Mouse (Mus musculus): Measurements from ENCODE around the gene Tmem104.

Gene Tmem104

DNA sequence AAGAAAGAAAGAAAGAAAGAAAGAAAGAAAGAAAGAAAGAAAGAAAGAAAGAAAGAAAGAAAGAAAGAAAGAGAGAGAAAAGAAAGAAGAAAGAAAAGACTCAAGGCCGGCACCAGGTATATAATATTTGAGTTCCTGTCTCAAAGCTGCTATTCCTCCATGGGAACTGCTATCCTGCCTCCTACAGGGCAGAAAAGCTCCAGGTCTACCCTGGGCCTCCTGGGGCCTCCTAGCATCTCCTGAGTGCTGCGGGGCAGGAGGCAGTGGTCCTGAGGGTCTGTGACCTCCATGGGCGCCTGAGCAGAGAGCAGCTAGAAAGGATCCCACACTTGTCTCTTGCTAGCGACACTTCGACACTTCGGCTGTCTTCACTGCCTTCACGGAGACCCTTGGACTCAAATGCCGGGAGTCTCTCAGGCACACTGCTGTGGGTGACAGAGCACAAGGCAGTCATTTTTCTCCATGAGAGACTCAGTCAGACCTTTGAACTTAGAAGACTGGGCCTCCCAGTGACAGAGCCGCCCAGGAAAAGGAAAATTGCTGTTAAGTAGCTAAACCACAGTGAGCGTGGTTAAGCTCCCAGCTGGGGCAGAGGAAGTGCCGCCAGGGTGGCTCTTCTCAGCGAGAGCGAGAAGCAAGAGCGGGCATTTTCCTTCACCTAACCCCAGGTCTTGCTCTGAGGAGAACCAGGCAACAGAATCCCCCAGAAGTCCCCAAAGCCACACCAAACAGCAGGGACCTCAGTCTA lies 44.1 kb downstream of the Tmem104 start:
- no peak for DNase-seq (ENCODE audit: low spot score)

DNA sequence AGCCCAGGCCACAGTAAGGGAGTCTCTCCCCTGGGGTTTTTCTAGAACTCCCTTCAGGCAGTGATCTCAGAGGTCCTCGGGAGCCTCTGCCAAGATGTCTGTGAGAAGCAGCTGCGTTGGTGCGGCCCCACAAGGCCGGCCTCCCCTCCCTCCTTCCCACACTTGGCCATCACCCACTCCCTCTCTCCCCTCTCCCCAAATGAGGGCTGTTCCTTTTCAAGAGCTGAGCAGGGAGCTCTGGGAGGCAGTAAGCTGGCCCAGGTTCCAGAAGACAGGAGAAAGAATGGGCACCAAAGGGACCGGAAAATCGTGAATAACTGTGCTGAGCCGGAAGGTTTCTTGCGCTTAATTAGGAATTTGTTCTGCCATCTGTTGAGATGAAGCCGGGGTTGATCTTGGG lies 44.6 kb downstream of the Tmem104 start:
- DNase-seq (ENCODE audit: low spot score): no peak

- DNase-seq (ENCODE audit: low spot score): no peak
Observed at GRCm38 (mm10) chr11:115232889-115233288, 45.6 kb downstream of the Tmem104 start.

DNA sequence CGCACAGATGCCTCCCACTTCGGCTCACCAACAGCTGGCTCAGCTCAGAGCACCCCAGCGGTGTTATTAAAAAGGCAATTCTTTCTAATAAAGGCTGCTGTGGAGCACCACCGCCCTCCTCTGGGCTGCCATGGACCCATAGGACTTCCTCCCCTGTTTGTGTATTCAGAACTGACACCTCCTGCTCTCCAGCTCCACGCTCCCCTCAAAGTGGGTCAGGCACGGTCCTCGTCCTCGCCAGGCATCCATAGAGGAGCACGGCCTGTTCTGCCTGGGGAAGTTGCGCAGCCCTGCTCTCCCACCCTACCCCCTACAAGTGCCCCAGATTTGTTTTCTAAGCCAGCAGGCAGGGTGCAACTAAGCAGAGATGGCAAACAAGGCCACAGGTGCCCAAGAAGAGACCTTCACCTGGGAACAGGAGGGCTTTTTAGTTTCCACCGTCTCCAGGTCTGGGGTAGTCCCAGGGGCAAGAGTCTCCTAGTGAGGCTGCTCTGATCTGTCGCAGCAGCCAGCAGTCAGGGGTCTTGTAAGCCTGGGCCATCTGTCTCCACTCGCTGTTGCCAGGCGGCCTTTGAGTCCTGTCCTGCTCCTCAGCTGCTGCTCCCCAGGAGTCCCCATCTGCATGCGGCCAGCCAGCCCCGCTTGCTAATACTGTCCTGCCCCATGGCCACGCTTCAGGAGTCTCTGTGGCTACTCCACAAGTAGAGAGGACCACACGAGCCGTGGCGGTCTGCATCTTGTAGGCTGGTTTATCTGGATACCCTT lies 46.4 kb downstream of the Tmem104 start:
- DNase-seq (ENCODE audit: low spot score): no peak

DNA sequence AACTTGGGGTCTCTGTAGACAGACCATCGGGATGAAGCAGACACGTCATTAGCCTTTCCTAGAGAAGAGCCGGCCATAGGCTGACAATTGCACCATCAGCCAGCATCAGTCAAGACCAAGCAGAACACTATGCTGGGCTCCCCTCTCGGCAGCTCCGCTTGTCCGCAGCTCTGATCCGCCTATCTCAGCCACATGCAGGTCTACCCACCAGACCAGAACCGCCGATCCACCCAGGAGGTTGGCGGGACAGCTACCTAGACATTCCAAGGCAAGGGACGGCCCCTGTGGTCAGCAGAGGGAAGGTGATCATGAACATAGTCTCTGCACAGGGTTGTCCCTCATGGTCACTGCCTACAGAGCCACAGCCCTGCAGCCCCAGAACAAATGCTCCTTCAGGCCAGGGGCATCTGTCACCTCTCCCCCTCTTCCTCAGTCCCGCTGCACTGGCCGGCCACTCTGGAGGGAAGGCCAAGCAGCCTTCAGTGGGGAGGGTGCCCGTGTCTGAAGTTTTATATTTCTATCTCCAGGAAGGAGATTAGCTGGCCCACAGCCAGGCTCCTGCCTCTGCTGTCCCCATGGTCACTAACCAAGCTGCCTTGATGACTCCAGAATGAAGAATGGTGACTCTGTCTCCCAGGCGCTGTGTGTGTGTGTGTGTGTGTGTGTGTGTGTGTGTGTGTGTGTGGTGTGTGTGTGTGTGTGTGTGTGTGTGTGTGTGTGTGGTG lies 47.2 kb downstream of the Tmem104 start:
- no peak for DNase-seq (ENCODE audit: low spot score)

- DNase-seq (ENCODE audit: low spot score): no peak
Observed at GRCm38 (mm10) chr11:115236570-115236969, 49.3 kb downstream of the Tmem104 start.

DNA sequence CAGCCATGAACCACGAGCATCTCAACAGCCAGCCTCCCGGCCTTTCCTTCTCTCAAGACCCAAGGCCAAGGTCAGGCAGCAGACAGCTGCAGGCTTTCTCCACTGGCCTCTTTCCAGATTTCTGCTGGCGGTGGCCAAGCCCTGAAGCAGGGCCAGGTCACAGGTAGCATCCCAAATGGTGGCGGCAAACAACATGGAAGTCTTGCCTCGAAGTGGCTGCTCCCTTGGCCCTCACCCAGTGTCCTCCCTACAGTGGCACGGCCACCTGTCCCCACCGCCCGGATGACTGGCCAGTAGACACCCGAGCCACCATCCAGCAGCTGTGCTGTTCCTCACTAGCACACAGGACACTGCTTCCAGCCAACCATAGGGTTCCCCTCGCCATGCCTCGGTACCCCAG lies 54.1 kb downstream of the Tmem104 start:
- no peak for DNase-seq (ENCODE audit: low spot score)

GRCm38 (mm10) chr11:115242746-115243145 lies 55.5 kb downstream of the Tmem104 start:
- no peak for DNase-seq (ENCODE audit: low spot score)

DNA sequence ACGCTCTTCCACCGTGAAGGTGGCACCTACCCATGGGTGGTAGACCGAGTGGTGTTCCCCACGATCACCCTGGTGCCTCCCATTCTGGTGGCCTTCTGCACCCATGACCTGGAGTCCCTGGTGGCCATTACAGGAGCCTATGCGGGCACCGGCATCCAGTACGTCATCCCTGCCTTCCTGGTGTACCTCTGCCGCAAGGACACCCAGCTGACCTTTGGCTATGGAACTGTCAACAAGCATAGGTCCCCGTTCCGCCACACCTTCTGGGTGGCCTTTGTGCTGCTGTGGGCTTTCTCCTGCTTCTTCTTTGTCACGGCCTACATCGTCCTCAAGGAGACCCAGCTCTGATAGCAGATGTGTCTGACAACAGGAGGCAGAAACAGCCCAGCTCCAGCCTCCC lies 56.5 kb downstream of the Tmem104 start:
- DNase-seq (ENCODE audit: low spot score): no peak

DNA sequence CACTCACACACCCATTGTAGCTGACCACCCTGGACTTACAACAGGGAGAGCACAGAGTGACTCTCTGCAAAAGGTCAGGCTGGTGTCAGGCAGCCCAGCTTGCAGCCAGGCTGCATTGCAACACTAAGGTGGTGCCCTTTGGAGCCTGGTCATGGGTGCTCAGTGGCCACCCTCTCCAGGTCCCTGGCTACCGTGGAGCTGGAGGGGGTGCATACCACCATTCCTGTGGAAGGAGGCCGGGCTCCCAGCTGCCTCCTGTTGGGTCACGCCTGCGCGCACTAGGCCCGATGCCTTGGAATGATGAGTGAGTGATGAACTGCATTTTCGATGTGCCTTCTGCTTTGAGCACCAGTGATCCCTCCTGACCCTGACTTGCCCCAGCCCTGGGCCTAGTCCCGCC lies 57.6 kb downstream of the Tmem104 start:
- no peak for DNase-seq (ENCODE audit: low spot score)

DNA sequence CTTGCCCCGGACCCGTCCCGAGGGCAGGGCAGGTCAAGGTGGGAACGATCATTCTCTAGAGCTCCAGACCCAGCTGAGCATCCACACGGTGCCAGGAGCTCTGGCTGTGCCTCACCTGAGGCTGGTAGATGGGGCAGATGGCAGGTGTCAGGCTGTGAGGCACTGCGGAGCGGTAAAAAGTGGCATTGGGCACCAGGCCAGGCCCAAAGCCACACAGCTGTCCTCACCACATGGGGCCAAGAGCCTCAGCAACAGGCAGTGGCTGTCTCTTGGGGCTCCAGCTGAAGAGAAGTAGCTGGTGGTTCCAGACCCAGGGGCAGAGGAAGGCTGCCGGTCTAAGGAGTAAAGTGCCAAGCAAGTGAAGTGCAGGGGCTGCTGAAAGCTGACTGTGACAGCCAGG lies 59.1 kb downstream of the Tmem104 start:
- no peak for DNase-seq (ENCODE audit: low spot score)

DNA sequence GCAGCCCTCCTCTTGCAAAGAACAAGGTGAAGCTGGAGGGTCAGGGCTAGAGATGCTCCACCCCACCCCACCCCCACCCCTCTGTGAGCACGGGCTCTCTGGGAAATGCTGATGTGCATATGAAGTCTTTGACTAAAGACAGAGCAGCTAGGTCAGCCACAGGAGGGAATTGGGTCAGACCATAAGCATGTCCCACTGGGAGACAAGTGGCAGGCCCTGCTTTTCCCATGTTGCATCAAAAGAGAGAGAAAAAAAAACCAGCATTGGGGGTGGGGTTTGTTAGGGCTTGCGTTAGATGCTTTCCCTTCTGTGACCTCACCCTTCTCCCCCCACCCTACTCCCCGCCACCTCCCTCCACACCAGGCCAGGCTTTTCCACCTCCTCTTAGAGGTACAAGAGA lies 60.0 kb downstream of the Tmem104 start:
- DNase-seq (ENCODE audit: low spot score): no peak

DNA sequence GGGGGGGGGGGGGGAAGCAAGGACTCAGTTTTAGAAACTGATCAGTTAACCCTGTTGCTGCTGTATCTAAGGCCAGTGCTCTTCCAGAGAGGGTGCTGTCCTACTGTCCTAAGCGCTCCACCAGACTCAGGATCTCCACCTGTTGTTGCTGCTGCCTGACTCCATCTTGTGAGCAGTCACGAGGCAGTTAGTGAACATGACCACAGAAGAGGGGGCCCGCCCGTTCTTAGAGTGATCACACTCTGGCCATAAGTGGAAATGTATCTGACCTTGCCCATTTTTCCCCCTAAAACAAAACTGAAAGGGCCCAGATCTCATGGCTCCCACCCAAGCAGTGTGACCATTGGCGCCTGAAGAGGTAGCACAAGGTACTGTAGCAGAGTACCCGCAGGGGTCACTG lies 60.7 kb downstream of the Tmem104 start:
- no peak for DNase-seq (ENCODE audit: low spot score)

DNA sequence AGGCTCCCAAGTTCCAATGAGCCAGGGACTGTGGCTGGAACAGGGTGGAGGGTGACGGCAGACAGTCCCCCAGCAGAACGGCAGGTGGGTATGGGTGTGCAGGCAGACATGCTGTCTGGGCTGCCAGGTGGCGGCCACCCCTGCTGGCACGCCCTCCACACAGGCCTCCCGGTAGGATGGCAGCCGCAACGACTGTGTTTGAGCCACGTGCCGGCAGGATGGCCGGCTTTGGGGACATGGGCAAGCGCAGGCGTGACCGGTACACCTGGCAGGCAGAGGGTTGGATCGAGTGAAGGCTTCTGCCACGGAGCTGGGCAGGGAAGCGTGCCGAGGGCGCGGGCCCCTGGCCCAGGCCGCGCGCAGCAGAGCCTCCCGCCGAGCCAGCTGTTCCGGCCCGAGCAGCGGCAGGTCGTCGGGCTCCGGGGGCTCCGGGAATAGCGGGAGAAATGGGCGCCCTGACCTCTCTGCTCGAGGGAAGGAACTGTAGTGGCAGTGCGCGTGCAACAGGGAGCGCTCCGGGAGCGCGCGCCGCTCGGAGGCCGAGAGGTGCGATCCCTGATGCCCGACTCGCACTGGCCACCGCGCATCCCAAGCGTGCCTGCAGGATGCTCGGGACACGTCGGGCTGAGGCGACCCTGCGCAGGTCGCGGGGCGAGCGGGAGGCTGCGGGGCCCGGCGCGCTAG lies 62.6 kb downstream of the Tmem104 start:
- no peak for DNase-seq (ENCODE audit: low spot score)

- DNase-seq (ENCODE audit: low spot score): no peak
Observed at GRCm38 (mm10) chr11:115250405-115251090, 63.3 kb downstream of the Tmem104 start.

DNA sequence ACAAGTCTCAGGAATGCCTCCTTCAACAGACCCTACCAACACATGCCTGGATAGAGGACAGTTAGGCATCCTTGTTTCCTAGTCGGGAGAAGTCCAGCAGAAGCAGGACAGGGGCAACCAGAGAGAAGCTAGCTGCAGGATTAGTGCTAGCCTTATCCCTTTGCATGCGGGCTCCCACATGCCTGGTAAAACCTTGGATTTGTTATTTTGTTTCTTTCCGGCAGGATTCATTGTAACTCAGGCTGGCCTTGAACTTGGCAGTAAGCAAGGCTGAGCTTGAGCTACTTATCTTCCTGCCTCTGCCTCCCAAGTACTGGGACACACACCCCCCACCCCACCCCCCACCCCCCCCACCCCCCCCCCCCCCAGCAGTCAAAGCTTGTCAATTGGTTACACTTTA lies 64.0 kb downstream of the Tmem104 start:
- no peak for DNase-seq (ENCODE audit: low spot score)

- no peak for DNase-seq (ENCODE audit: low spot score)
Observed at GRCm38 (mm10) chr11:115257775-115258510, 70.7 kb downstream of the Tmem104 start.

- no peak for DNase-seq (ENCODE audit: low spot score)
Observed at GRCm38 (mm10) chr11:115259134-115259533, 71.8 kb downstream of the Tmem104 start.

DNA sequence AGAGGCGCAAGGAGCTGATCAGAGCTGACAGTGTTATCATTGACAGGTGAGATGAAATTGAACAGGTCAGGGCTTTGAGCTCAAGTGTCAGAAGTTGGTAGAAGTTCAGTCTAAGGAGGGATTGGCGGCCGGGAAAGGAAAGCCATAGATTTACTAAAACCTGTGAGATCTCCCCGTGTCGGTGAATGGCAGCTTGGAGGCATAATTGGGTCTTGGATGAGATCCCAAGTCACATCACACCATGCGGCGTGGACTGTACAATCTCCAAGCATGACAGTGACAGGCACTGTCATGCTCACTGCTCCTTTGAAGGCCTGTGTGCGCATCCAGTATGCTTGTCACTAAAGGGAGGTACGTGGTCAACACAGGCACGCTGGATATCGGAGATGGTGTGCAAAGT lies 75.7 kb downstream of the Tmem104 start:
- no peak for DNase-seq (ENCODE audit: low spot score)

- no peak for DNase-seq (ENCODE audit: low spot score)
Observed at GRCm38 (mm10) chr11:115264136-115264861, 77.0 kb downstream of the Tmem104 start.

Measured in urinary bladder, postnatal 25 days (tissue).